Mouse (Mus musculus) embryonic fibroblast, embryonic 13.5 days (primary cell): ENCODE data around the gene Serpinf1. TPM values are rescaled to one million over a fixed set of nuclear protein-coding genes. Genes with fewer than 3 reads are reported as not detected.
A peak's percentile ranks its signal among the peaks of the same experiment; 100 is the strongest.

Experiments used
- H3K27ac ChIP-seq: 2 replicates; pipeline ENCODE4 v1.5.1; 2012; ENCODE audit warnings: low read length, control low read depth, inconsistent platforms; ENCODE audit not compliant: insufficient read depth
- H3K4me1 ChIP-seq: 2 replicates; pipeline ENCODE4 v1.6.1; 2011; ENCODE audit warnings: low read length; ENCODE audit not compliant: control insufficient read depth, insufficient read depth
- H3K4me3 ChIP-seq: 2 replicates; pipeline ENCODE4 v1.5.1; 2011; ENCODE audit warnings: mild to moderate bottlenecking, control low read depth, low read length; ENCODE audit not compliant: insufficient read depth
- CTCF ChIP-seq: IDR thresholded peaks from 2 replicates; pipeline ENCODE4 v1.5.1; 2011; ENCODE audit warnings: mild to moderate bottlenecking, control low read depth, low read length, moderate library complexity, borderline replicate concordance; ENCODE audit not compliant: insufficient read depth
- POLR2A ChIP-seq: IDR thresholded peaks from 2 replicates; pipeline ENCODE4 v1.6.1; 2011; ENCODE audit warnings: low read depth, mild to moderate bottlenecking, control low read depth, low read length, moderate library complexity
- polyA plus RNA-seq: library from polyadenylated mRNA; stranded (reverse); fragments of >200 nt; gene quantifications from 2 replicates; pipeline ENCODE4 v1.2.4, GENCODE M21; 2011; ENCODE audit warnings: low read depth; ENCODE audit not compliant: missing spikeins, insufficient read length

Gene Serpinf1
- polyA plus RNA-seq, 1 experiment: 1,358 TPM

GRCm38 (mm10) chr11:75462865-75463336 is 40.4 kb upstream of the Serpinf1 start:
- no peak for TF ChIP-seq CTCF
- TF ChIP-seq POLR2A: peak; percentile 60
- Histone ChIP-seq H3K27ac (peak overlapping the region; percentile 97), H3K4me3 (peak overlapping the region; percentile 79), H3K4me1 (peaks cover 26% of the 10 kb centered on the region)

DNA sequence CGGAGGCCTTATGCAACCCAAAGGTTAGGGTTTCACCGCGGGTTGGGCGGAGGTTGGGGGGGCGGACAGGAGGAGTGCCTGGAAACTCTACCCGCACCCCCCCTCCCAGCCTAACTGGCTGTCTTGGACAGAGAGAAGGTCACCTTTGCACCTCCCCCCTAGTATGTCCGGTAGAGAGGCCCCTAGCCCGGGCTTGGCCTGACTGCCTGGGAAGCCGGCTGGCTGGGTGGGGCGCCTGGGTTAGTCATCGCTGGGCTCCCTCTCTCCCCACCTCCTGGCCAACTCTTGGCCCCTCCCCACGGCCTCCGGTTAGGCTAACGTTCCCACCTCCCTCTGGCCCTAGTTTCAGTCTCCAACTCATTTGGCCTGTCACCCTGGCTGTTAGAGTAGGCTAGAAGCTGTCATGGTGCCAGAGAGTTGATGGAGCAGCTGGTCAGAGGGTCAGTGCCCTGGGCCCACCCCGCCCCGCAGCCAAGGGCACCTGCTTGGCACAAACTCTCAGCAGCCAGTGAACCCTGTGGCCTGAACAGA is 39.8 kb upstream of the Serpinf1 start:
- TF ChIP-seq POLR2A (peak; percentile 57), CTCF (no peak)
- peak overlapping the region; percentile 97 for H3K27ac ChIP-seq
- H3K4me1 ChIP-seq: peaks cover 26% of the 10 kb centered on the region
- H3K4me3 ChIP-seq: peak overlapping the region; percentile 79

DNA sequence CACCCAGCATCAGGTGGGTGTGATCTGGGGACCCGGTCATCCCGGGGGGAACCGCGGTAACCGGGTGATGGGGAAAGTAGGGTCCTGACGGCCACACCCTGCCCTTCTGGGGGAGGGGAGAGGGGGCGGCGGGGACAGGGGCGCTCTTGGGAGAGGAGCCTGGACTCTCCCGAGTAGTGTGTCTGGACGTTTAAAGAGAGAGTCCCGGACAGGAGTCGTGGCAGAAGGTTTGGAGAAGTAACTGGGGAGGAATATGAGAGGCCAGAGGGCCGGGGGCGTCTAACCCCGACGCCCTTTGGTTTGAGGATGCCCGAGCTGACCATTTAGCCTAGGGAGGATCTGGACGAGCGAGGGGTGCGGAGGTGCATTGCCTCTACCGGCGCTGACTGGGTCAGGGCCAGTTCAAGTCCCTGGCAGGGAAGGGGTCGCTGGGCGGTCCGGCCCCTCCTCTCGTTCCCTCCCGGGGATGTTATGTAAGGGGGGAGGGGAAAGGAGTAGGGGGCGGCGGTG is 39.3 kb upstream of the Serpinf1 start:
- peaks cover 24% of the 10 kb centered on the region for H3K4me1 ChIP-seq
- peak overlapping the region; percentile 97 for H3K27ac ChIP-seq
- TF ChIP-seq CTCF (no peak), POLR2A (peak; percentile 39; the same call in 1 of the 2 replicates)
- peak overlapping the region; percentile 79 for H3K4me3 ChIP-seq

GRCm38 (mm10) chr11:75460844-75461742 is 38.6 kb upstream of the Serpinf1 start, which contains the start of gene Tlcd2:
Tlcd2 (plus strand) TSS chr11:75461715.
- Histone ChIP-seq H3K27ac (peak within 1 kb of the TSS; percentile 100), H3K4me1 (peaks cover 22% of the 10 kb centered on the region), H3K4me3 (peak within 1 kb of the TSS; percentile 79)
- TF ChIP-seq POLR2A (peak; percentile 100), CTCF (no peak)

- H3K4me3 ChIP-seq: peak overlapping the region; percentile 57
- H3K27ac ChIP-seq: peak overlapping the region; percentile 100
- peaks cover 22% of the 10 kb centered on the region for H3K4me1 ChIP-seq
These were observed 37.8 kb upstream of the Serpinf1 start for GRCm38 (mm10) chr11:75460103-75460843.

DNA sequence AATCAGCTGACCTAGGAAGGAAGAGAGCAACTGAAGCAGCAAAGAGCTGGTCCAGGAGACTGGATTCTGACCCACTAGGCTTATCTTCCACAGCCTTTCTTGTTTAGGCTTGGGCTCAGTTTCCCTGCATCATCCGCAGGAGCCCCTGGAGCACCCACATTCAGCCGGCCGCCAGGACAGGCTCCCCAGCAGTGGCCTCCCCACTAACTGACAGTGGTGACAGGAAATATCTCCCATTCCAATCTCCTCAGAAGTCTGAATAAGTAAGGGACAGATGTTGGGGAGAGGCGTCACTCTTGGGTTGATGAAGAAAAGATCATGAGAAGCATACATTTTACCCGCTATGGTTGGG is 37.2 kb upstream of the Serpinf1 start:
- no peak for TF ChIP-seq CTCF
- TF ChIP-seq POLR2A: no peak
- Histone ChIP-seq H3K27ac (peak overlapping the region; percentile 100), H3K4me3 (no peak overlapping the region), H3K4me1 (peaks cover 17% of the 10 kb centered on the region)

More at GRCm38 (mm10) chr11:75460103-75460843, 37.8 kb upstream of the Serpinf1 start:
- TF ChIP-seq CTCF (no peak), POLR2A (peak; percentile 65)

DNA sequence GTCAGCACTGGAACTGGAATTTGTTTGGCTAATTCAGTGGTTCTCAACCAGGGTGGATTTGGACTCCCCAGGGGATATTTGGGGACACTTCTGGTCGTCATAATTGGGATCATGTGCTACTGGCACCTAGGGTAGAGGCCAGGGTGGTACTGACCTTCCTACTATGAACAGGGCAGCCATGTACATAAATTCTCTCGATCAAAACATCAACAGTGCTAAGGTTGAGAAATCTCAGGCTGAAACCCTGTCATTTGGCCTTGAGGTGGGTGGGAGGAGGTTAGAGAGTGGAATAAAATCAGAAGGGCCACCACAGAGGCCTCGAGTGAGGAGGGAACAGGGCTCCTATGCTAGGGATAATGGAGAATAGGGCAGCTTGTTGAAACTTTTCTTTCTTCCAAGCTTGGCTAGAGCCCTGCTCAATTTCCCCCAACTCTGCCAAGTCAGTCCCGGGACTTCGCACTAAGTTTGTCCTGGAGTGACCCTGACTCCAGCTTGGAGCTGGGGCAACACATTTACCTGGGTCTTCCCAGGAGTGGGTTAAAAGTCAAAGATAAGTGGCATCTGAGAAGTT is 36.7 kb upstream of the Serpinf1 start:
- no peak for TF ChIP-seq POLR2A
- no peak for TF ChIP-seq CTCF
- H3K27ac ChIP-seq: peak overlapping the region; percentile 100
- H3K4me3 ChIP-seq: no peak overlapping the region
- peaks cover 14% of the 10 kb centered on the region for H3K4me1 ChIP-seq

GRCm38 (mm10) chr11:75458628-75459041 is 36.1 kb upstream of the Serpinf1 start:
- TF ChIP-seq CTCF: no peak
- TF ChIP-seq POLR2A: no peak
- Histone ChIP-seq H3K4me1 (peaks cover 14% of the 10 kb centered on the region), H3K27ac (peak overlapping the region; percentile 100), H3K4me3 (no peak overlapping the region)

DNA sequence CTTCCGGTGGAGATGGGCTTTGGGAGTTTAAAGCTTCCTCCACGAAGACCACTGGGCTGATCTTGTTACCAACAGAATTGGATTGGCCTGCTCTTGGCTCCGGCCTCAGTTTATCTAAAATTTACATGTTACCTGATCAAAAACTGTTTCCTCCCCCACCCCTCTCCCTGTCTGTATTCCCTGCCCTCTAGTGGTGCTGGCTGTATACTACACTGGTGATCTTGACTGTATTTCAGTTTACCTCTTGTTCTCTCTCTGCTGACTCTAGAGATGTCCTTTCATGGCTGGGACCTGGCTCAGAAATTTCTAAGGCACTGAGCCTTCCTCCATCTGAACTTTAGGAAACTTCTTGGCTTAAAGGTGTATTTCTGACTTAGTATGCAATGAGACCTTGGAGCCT is 35.7 kb upstream of the Serpinf1 start:
- peak overlapping the region; percentile 100 for H3K27ac ChIP-seq
- H3K4me1 ChIP-seq: peaks cover 14% of the 10 kb centered on the region
- H3K4me3 ChIP-seq: no peak overlapping the region
- TF ChIP-seq CTCF (no peak), POLR2A (no peak)
